Mouse (Mus musculus): ENCODE measurements around the gene Zranb3. TPM values are rescaled to one million over a fixed set of nuclear protein-coding genes. Genes with fewer than 3 reads are reported as not detected.
"Not testable (repeated sequence)": the region's sequence is repeated elsewhere in the genome, so short reads cannot be mapped to it uniquely, and the experiment has no call there.

Gene Zranb3
- polyA plus RNA-seq, 1 experiment from 2014 or later: 11.4 TPM

GRCm38 (mm10) chr1:127959312-127959718 is 143.5 kb downstream of the Zranb3 start:
- peak overlapping the region; percentile 62 for H3K27ac ChIP-seq
- ATAC-seq (ENCODE audit: insufficient number of reproducible peaks, insufficient read depth, low FRiP score, low TSS enrichment, low read depth): no peak

GRCm38 (mm10) chr1:127958801-127959200 is 144.0 kb downstream of the Zranb3 start:
- Histone ChIP-seq H3K36me3 (peaks cover 11% of the 10 kb centered on the region; the same call in 1 of the 2 replicates), H3K4me2 (no peak overlapping the region), H3K4me3 (no peak overlapping the region), H3K4me1 (peaks cover 8% of the 10 kb centered on the region; the same call in 1 of the 2 replicates), H3K27me3 (no peaks in the 10 kb centered on the region), H3K9ac (no peak overlapping the region), H3K27ac (peak overlapping the region; percentile 62), H3K9me3 (no peaks in the 10 kb centered on the region)
- WGBS: 37% methylated on average over 5 of the region's 5 CpGs
- ATAC-seq (ENCODE audit: insufficient number of reproducible peaks, insufficient read depth, low FRiP score, low TSS enrichment, low read depth): peak; percentile 64; the same call in 1 of the 2 replicates

More at GRCm38 (mm10) chr1:127959312-127959718, 143.5 kb downstream of the Zranb3 start:
- Histone ChIP-seq H3K9ac (no peak overlapping the region), H3K4me3 (no peak overlapping the region), H3K9me3 (no peaks in the 10 kb centered on the region), H3K27me3 (no peaks in the 10 kb centered on the region), H3K36me3 (peaks cover 11% of the 10 kb centered on the region; the same call in 1 of the 2 replicates), H3K4me2 (no peak overlapping the region), H3K4me1 (peaks cover 8% of the 10 kb centered on the region; the same call in 1 of the 2 replicates)
- 64% methylated on average over 7 of the region's 7 CpGs for WGBS

DNA sequence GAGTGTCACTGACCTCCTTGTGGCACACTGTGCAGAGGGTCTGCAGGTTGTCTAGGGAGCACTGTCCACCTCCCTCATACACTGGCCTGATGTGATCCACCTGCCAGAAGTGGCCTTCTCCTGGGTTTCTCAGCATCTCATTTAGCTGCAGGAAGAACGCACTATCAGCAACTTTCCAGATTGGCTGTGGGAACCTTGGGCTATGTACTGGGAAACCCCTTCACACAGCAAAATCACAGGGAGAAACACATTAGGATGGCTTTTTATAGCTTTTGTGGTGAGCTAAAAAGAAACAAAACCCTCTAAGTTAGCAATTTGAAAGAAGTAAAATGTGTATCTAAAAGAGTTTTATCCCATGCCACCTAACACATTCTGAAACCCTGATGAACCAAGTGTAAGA is 146.3 kb downstream of the Zranb3 start:
- 95% methylated on average over 1 of the region's 1 CpGs for WGBS
- Histone ChIP-seq H3K4me3 (no peak overlapping the region), H3K27ac (no peak overlapping the region), H3K9me3 (no peaks in the 10 kb centered on the region), H3K4me2 (no peak overlapping the region), H3K4me1 (peaks cover 8% of the 10 kb centered on the region; the same call in 1 of the 2 replicates), H3K27me3 (no peaks in the 10 kb centered on the region), H3K9ac (no peak overlapping the region), H3K36me3 (peaks cover 24% of the 10 kb centered on the region; the same call in 1 of the 2 replicates)
- ATAC-seq (ENCODE audit: insufficient number of reproducible peaks, insufficient read depth, low FRiP score, low TSS enrichment, low read depth): no peak

DNA sequence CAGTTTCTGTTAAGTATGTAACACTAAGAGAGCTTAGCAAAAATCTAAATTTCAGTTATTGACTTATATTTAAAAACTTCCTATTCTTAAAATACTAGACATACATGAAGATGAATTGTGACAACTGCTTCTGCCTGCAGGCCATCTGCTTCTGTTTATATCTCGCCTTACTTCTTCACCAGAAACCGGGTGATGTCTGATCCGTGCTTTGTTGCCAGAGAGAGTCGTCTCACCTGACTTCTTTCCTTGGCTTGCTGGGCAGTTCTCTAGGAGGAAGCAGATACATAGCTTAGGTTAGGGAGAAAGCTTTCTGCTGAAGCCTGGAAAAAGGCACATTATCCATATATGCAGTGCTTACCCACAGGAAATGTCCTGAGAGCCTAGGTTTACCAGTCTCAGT is 148.0 kb downstream of the Zranb3 start:
- H3K27me3 ChIP-seq: no peaks in the 10 kb centered on the region
- H3K4me1 ChIP-seq: peaks cover 8% of the 10 kb centered on the region; the same call in 1 of the 2 replicates
- H3K9me3 ChIP-seq: no peaks in the 10 kb centered on the region
- H3K9ac ChIP-seq: no peak overlapping the region
- H3K36me3 ChIP-seq: peaks cover 23% of the 10 kb centered on the region; the same call in 1 of the 2 replicates
- H3K4me2 ChIP-seq: no peak overlapping the region
- no peak overlapping the region for H3K4me3 ChIP-seq
- no peak for ATAC-seq (ENCODE audit: insufficient number of reproducible peaks, insufficient read depth, low FRiP score, low TSS enrichment, low read depth)
- no peak overlapping the region for H3K27ac ChIP-seq
- WGBS: 44% methylated on average over 4 of the region's 4 CpGs

DNA sequence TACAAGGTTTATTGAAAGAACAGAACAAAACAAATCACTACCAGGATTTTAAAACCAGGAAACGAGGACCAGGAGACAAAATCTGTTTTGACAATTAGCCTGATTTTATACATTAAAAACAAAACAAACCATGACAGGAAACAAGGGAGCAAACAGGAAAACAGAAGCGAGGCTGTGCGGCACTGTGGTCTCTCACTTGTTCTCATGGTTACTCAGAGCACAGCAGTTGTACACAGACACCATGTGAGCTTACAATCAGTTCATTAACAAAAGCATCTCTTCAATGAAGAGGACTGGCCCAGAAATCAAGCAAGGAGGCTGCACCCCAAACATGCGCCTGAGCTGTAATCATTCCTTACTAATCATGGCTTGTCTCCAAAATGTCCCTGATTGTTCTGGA is 148.6 kb downstream of the Zranb3 start:
- WGBS: 68% methylated on average over 4 of the region's 4 CpGs

GRCm38 (mm10) chr1:127952276-127952675 is 150.6 kb downstream of the Zranb3 start:
- no peak overlapping the region for H3K4me3 ChIP-seq
- 89% methylated on average over 4 of the region's 4 CpGs for WGBS
- 0 out of 2 replicates have a peak, but pooled peaks cover 4% of the 10 kb centered on the region for H3K9me3 ChIP-seq
- peaks cover 19% of the 10 kb centered on the region; the same call in 1 of the 2 replicates for H3K36me3 ChIP-seq
- H3K4me1 ChIP-seq: no peaks in the 10 kb centered on the region
- H3K27me3 ChIP-seq: no peaks in the 10 kb centered on the region
- H3K27ac ChIP-seq: no peak overlapping the region
- H3K9ac ChIP-seq: no peak overlapping the region
- H3K4me2 ChIP-seq: no peak overlapping the region
- ATAC-seq (ENCODE audit: insufficient number of reproducible peaks, insufficient read depth, low FRiP score, low TSS enrichment, low read depth): no peak

More for the DNA sequence above, 148.6 kb downstream of the Zranb3 start:
- not testable (repeated sequence) for H3K9ac ChIP-seq; ATAC-seq (ENCODE audit: insufficient number of reproducible peaks, insufficient read depth, low FRiP score, low TSS enrichment, low read depth); H3K4me2 ChIP-seq; H3K9me3 ChIP-seq; H3K27ac ChIP-seq; H3K4me3 ChIP-seq; H3K27me3 ChIP-seq; H3K4me1 ChIP-seq
- peaks cover 19% of the 10 kb centered on the region; the same call in 1 of the 2 replicates for H3K36me3 ChIP-seq

DNA sequence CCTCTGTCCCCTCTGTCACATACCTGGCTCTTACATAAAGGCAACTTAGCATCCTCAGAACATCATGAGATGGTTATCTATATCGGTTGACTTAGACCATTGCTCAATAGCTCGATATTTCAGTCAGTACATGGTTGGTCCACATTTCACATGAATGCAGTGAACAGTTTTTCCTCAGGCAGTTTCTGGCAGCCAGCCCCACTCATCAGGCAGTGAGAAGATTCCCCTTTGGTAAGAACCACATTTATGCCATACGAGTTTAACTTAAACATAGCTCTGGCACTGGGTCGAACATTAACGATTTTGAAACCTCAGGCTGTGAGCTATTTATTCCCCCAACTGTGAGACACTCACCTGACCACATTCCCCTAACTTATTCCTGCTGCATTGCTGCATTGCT is 154.1 kb downstream of the Zranb3 start:
- H3K4me1 ChIP-seq: no peaks in the 10 kb centered on the region
- no peak overlapping the region for H3K9ac ChIP-seq
- no peaks in the 10 kb centered on the region for H3K27me3 ChIP-seq
- WGBS: 86% methylated on average over 5 of the region's 5 CpGs
- 0 out of 2 replicates have a peak, but pooled peaks cover 4% of the 10 kb centered on the region for H3K9me3 ChIP-seq
- ATAC-seq (ENCODE audit: insufficient number of reproducible peaks, insufficient read depth, low FRiP score, low TSS enrichment, low read depth): no peak
- peaks cover 35% of the 10 kb centered on the region for H3K36me3 ChIP-seq
- no peak overlapping the region for H3K4me3 ChIP-seq
- no peak overlapping the region for H3K27ac ChIP-seq
- no peak overlapping the region for H3K4me2 ChIP-seq

- ATAC-seq (ENCODE audit: insufficient number of reproducible peaks, insufficient read depth, low FRiP score, low TSS enrichment, low read depth): no peak
- Histone ChIP-seq H3K9ac (no peak overlapping the region), H3K27me3 (no peaks in the 10 kb centered on the region), H3K4me1 (no peaks in the 10 kb centered on the region), H3K36me3 (peaks cover 43% of the 10 kb centered on the region), H3K27ac (no peak overlapping the region), H3K4me3 (no peak overlapping the region), H3K9me3 (0 out of 2 replicates have a peak, but pooled peaks cover 4% of the 10 kb centered on the region), H3K4me2 (no peak overlapping the region)
- WGBS: 83% methylated on average over 5 of the region's 5 CpGs
These were observed 156.1 kb downstream of the Zranb3 start for GRCm38 (mm10) chr1:127946615-127947249.

DNA sequence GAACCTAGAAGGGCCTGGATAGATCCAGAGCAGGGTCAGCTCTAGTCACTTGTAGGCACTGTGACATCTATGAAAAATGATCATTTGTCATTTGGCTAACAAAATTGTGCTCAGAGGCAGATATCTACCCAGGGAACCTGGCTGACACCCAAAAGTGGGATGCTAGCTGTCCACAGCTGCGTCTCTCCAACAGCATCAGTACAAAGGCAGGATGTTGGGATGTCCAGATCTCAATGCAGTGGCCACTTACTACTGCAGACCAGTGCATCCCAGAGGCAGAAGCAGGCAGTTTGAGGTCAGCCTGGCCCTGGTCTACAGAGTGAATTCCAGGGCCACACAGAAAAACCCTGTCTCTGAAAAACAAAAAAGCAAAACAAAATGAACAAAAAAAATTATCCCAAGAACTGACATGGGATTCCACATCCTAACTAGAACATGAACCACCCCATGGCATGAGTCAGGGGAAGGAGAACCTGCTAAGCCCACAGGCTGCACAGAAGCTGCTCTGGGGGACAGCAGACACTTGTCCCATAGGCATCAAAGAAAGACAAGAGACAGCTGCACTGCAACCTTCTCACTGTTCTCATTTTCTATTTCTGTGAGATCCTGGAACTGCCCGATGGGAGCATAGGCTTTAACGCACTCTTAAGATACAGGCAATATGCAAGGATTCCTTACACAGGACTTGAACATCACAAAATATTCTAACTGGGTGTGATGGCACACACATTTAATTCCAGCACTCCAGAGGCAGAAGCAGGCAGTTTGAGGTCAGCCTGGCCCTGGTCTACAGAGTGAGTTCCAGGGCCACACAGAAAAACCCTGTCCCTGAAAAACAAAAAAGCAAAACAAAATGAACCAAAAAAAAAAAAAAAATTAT is 156.9 kb downstream of the Zranb3 start:
- Histone ChIP-seq H3K9ac (no peak overlapping the region), H3K36me3 (peaks cover 48% of the 10 kb centered on the region), H3K9me3 (0 out of 2 replicates have a peak, but pooled peaks cover 4% of the 10 kb centered on the region), H3K4me2 (no peak overlapping the region), H3K4me3 (no peak overlapping the region), H3K27me3 (no peaks in the 10 kb centered on the region), H3K4me1 (no peaks in the 10 kb centered on the region), H3K27ac (no peak overlapping the region)
- 85% methylated on average over 3 of the region's 3 CpGs for WGBS
- no peak for ATAC-seq (ENCODE audit: insufficient number of reproducible peaks, insufficient read depth, low FRiP score, low TSS enrichment, low read depth)

GRCm38 (mm10) chr1:127943516-127943915 is 159.3 kb downstream of the Zranb3 start:
- Histone ChIP-seq H3K36me3 (peaks cover 72% of the 10 kb centered on the region), H3K27me3 (no peaks in the 10 kb centered on the region), H3K9me3 (peaks cover 8% of the 10 kb centered on the region; the same call in 1 of the 2 replicates), H3K4me3 (no peak overlapping the region), H3K4me1 (no peaks in the 10 kb centered on the region), H3K9ac (no peak overlapping the region), H3K27ac (no peak overlapping the region), H3K4me2 (no peak overlapping the region)
- no peak for ATAC-seq (ENCODE audit: insufficient number of reproducible peaks, insufficient read depth, low FRiP score, low TSS enrichment, low read depth)
- WGBS: 89% methylated on average over 6 of the region's 6 CpGs

DNA sequence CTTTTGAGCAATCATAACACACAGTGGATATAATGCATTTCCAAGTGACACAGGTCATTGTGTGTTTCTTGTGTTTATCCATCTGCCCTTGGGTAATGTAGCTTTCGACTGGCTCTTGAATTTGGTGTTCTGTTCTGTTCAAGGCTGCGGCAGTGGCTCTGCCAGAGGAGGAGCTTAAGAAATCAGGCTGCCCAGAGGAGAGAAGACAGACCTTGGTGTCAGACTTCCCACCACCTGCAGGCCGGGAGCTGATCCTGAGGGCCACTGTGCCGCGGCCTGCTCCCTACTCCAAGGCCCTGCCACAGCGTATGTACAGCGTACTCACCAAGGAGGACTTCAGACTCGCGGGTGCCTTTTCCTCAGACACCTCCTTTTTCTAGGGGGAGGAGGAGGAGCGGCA is 160.6 kb downstream of the Zranb3 start:
- H3K4me2 ChIP-seq: no peak overlapping the region
- 95% methylated on average over 10 of the region's 10 CpGs for WGBS

More for the DNA sequence above, 160.6 kb downstream of the Zranb3 start:
- no peak for ATAC-seq (ENCODE audit: insufficient number of reproducible peaks, insufficient read depth, low FRiP score, low TSS enrichment, low read depth)
- H3K9me3 ChIP-seq: peaks cover 4% of the 10 kb centered on the region; the same call in 1 of the 2 replicates
- no peak overlapping the region for H3K9ac ChIP-seq
- no peak overlapping the region for H3K27ac ChIP-seq
- peaks cover 85% of the 10 kb centered on the region for H3K36me3 ChIP-seq
- H3K27me3 ChIP-seq: no peaks in the 10 kb centered on the region
- no peak overlapping the region for H3K4me3 ChIP-seq
- H3K4me1 ChIP-seq: 0 out of 2 replicates have a peak, but pooled peaks cover 3% of the 10 kb centered on the region

Data from embryonic facial prominence, embryonic 13.5 days (tissue).